Mouse (Mus musculus) stomach, postnatal 0 days (tissue): ENCODE measurements around the gene Sco1.

Source experiments
- CTCF ChIP-seq: IDR thresholded peaks from 2 replicates; pipeline ENCODE4 v1.5.1; 2016; ENCODE audit warnings: antibody characterized with exemption, low read depth, mild to moderate bottlenecking, moderate library complexity
- EP300 ChIP-seq: optimal IDR thresholded peaks from 2 replicates; pipeline ENCODE3; 2016; ENCODE audit warnings: antibody characterized with exemption

- TF ChIP-seq CTCF (no peak), EP300 (no peak)
Observed at GRCm38 (mm10) chr11:67103256-67103655, 50.8 kb downstream of the Sco1 start.
